Mouse (Mus musculus) erythroblast, embryonic 14.5 days (primary cell): ENCODE measurements around the gene Zfyve1.

Experiments used
- GATA1 ChIP-seq: IDR thresholded peaks from 2 replicates; pipeline ENCODE4 v1.6.1; 2012; ENCODE audit warnings: low read length, inconsistent platforms, mixed read lengths
- TAL1 ChIP-seq: IDR thresholded peaks from 3 replicates; pipeline ENCODE4 v1.6.1; 2012; ENCODE audit warnings: low read length, inconsistent platforms, mixed read lengths

- TF ChIP-seq GATA1 (no peak), TAL1 (no peak)
Observed at GRCm38 (mm10) chr12:83641233-83641632, 44.2 kb upstream of the Zfyve1 start.
